Mouse (Mus musculus) heart, adult 18-20 months (tissue): ENCODE measurements around the gene Map7d2. TPM values are rescaled to one million over a fixed set of nuclear protein-coding genes. Genes with fewer than 3 reads are reported as not detected.
A peak's percentile ranks its signal among the peaks of the same experiment; 100 is the strongest.

Experiments used
- DNase-seq, 2 experiments: peaks; one replicate each; pipeline ENCODE4 v3.0.0; 2021 to 2022; ENCODE audit warnings: mixed read lengths in 1 of 2
- total RNA-seq, 2 experiments: library from RNA; stranded (reverse); gene quantifications; 2 replicates each; pipeline ENCODE4 v1.2.3; 2021

Gene Map7d2
- total RNA-seq, 2 experiments from 2014 or later, result 0.74 to 0.87 TPM

- no peak for DNase-seq
Observed at GRCm38 (mm10) chrX:159509847-159510715, 95.7 kb downstream of the Map7d2 start.

GRCm38 (mm10) chrX:159510716-159511051, 96.3 kb downstream of the Map7d2 start:
- peak in 1 of 2 experiments; percentile 4 for DNase-seq

GRCm38 (mm10) chrX:159515599-159515998, 101.2 kb downstream of the Map7d2 start:
- DNase-seq, result no peak

- no peak for DNase-seq
Observed at GRCm38 (mm10) chrX:159521780-159522179, 107.4 kb downstream of the Map7d2 start.

GRCm38 (mm10) chrX:159522651-159523050, 108.3 kb downstream of the Map7d2 start:
- no peak for DNase-seq

GRCm38 (mm10) chrX:159526388-159526787, 112.0 kb downstream of the Map7d2 start, which contains the start of gene Bclaf3:
Gene Bclaf3 (plus strand): TSS chrX:159526688.
- no peak for DNase-seq

- peak; percentile 96 to 97 for DNase-seq
Observed at GRCm38 (mm10) chrX:159532427-159532810, 118.0 kb downstream of the Map7d2 start.

GRCm38 (mm10) chrX:159532811-159533462, 118.6 kb downstream of the Map7d2 start:
- DNase-seq, result peak; percentile 15 to 18

- DNase-seq, result no peak
Observed at GRCm38 (mm10) chrX:159541936-159542335, 127.6 kb downstream of the Map7d2 start.

GRCm38 (mm10) chrX:159547093-159547492, 132.7 kb downstream of the Map7d2 start:
- no peak for DNase-seq

Other genes with a start within 250 kb of the Map7d2 start
- 10 to 100 TPM; 29.0 to 44.6 TPM for gene Rps6ka3, start 204.3 kb upstream of the Map7d2 start, total RNA-seq
- 10 to 100 TPM; 72.2 to 77.3 TPM for gene Eif1ax, start 42.4 kb upstream of the Map7d2 start, total RNA-seq
- 1 to 10 TPM; 2.4 to 3.1 TPM for gene Bclaf3, start 112.1 kb downstream of the Map7d2 start, total RNA-seq
- gene Sh3kbp1, start 212.7 kb downstream of the Map7d2 start, total RNA-seq, result 100 to 1,000 TPM; 130 to 136 TPM